In genomic region chr16:17583064-17583463, GRCm38 (mm10) we compare ENCODE assay signal across 9 mouse cellular contexts. TPM values are rescaled to one million over a fixed set of nuclear protein-coding genes. Genes with fewer than 3 reads are reported as not detected.
DNase-seq lines count a peak whose midpoint lies in the region; ATAC-seq and TF ChIP-seq lines count a peak whose summit lies in the region.
"Had no signal": no experiment of that assay in that cellular context is flagged by ENCODE, and none has a peak within 500 bp of the region (broad histone marks: within the 10 kb centered on the region; RNA-seq: fewer than 3 reads in every experiment).

TSS of gene Slc7a4 (minus strand) at chr16:17583214.

- H3K4me3 ChIP-seq in kidney, adult 2 months (ENCODE audit: insufficient read depth, low read depth, low read length), result no peak within 1 kb of the TSS
- no peak within 1 kb of the TSS for H3K4me3 ChIP-seq in forebrain, embryonic 11.5 days (ENCODE audit: low read depth, low read length)
- H3K4me3 ChIP-seq in midbrain, postnatal 0 days (ENCODE audit: low read depth, low read length), result no peak within 1 kb of the TSS
- H3K4me3 ChIP-seq: megakaryocyte, embryonic 14.5 days had no signal

- no peaks in the 10 kb centered on the region for H3K36me3 ChIP-seq in kidney, adult 2 months (ENCODE audit: control insufficient read depth, insufficient read depth, low read length)
- H3K36me3 ChIP-seq in forebrain, embryonic 11.5 days (ENCODE audit: control insufficient read depth, insufficient read depth, low read length), result no peaks in the 10 kb centered on the region
- no peaks in the 10 kb centered on the region for H3K36me3 ChIP-seq in midbrain, postnatal 0 days (ENCODE audit: insufficient read depth, low read length)

- no peaks in the 10 kb centered on the region for H3K9me3 ChIP-seq in forebrain, embryonic 11.5 days (ENCODE audit: control insufficient read depth, low read length)
- H3K9me3 ChIP-seq in midbrain, postnatal 0 days (ENCODE audit: low read length), result no peaks in the 10 kb centered on the region

- no peak within 1 kb of the TSS for H3K4me2 ChIP-seq in forebrain, embryonic 11.5 days (ENCODE audit: low read depth, low read length, severe bottlenecking)
- H3K4me2 ChIP-seq in midbrain, postnatal 0 days (ENCODE audit: low read depth, low read length, poor library complexity, severe bottlenecking), result no peak within 1 kb of the TSS

- H3K27me3 ChIP-seq in kidney, adult 2 months (replicated peaks; ENCODE audit: control insufficient read depth, insufficient read depth, low read length), result no peaks in the 10 kb centered on the region
- no peaks in the 10 kb centered on the region for H3K27me3 ChIP-seq in forebrain, embryonic 11.5 days (ENCODE audit: control insufficient read depth, insufficient read depth, low read length)
- H3K27me3 ChIP-seq in midbrain, postnatal 0 days (ENCODE audit: insufficient read depth, low read length), result no peaks in the 10 kb centered on the region

- no peak for DNase-seq in kidney, adult 2 months
- DNase-seq in kidney, adult 11 months, result no peak
- DNase-seq in MEL-GATA-1-ER (ENCODE audit: extremely low read depth, low read depth), result peak; percentile 46
- DNase-seq in forebrain, embryonic 11.5 days (ENCODE audit: low spot score), result peak; percentile 75
- no peak for DNase-seq in layer of hippocampus, postnatal 36 days
- DNase-seq in midbrain, postnatal 0 days (ENCODE audit: low spot score), result no peak
- DNase-seq in heart, adult 9 months (ENCODE audit: low spot score in 2 of 2), result no peak

- ATAC-seq in forebrain, embryonic 11.5 days (replicated peaks; ENCODE audit: low FRiP score), result no peak
- no peak for ATAC-seq in midbrain, postnatal 0 days (ENCODE audit: low FRiP score)
- no peak for ATAC-seq in activated CD4-positive, CD25-positive, alpha-beta regulatory T cell, adult 4 months

- peak; percentile 71 for TF ChIP-seq CTCF in kidney, adult 2 months (conservative IDR thresholded peaks at IDR 0.05; ENCODE audit: insufficient read depth, insufficient read length, low read depth, low read length)
- TF ChIP-seq CTCF in midbrain, postnatal 0 days (IDR thresholded peaks at IDR 0.05), result peak; percentile 60

- 31% methylated on average over 8 of the region's 8 CpGs for WGBS in kidney, adult 2 months
- WGBS in forebrain, embryonic 11.5 days, result 13% methylated on average over 8 of the region's 8 CpGs
- 13% methylated on average over 8 of the region's 8 CpGs for WGBS in midbrain, postnatal 0 days

- no peak for TF ChIP-seq POLR2A in kidney, adult 2 months (IDR thresholded peaks at IDR 0.05; ENCODE audit: low read depth, low read length)

- no peaks in the 10 kb centered on the region for H3K4me1 ChIP-seq in kidney, adult 2 months (ENCODE audit: control insufficient read depth, insufficient read depth, low read length)
- no peaks in the 10 kb centered on the region for H3K4me1 ChIP-seq in forebrain, embryonic 11.5 days (replicated peaks; ENCODE audit: control insufficient read depth, insufficient read depth, low read length)
- H3K4me1 ChIP-seq in midbrain, postnatal 0 days (ENCODE audit: insufficient read depth, low read length), result no peaks in the 10 kb centered on the region

- H3K27ac ChIP-seq in kidney, adult 2 months (ENCODE audit: insufficient read depth, low read depth, low read length), result no peak within 1 kb of the TSS
- H3K27ac ChIP-seq in forebrain, embryonic 11.5 days (ENCODE audit: low read depth, low read length), result no peak within 1 kb of the TSS
- no peak within 1 kb of the TSS for H3K27ac ChIP-seq in midbrain, postnatal 0 days (ENCODE audit: low read depth, low read length)

- H3K9ac ChIP-seq in forebrain, embryonic 11.5 days (ENCODE audit: low read length), result no peak within 1 kb of the TSS
- H3K9ac ChIP-seq in midbrain, postnatal 0 days (replicated peaks; ENCODE audit: low read length, poor library complexity, severe bottlenecking), result no peak within 1 kb of the TSS

RNA-seq across cellular contexts. Expression of gene Slc7a4, which starts in this region (rescaled TPM):
- polyA plus RNA-seq in kidney, adult 2 months (2012; rRNA removed), result 8.1 and 9.1 TPM in 2 replicates
- polyA plus RNA-seq in forebrain, embryonic 11.5 days (2014; fragmentation: Nextera tagmentation; extraction: Ambion mirVana), result 3.1 and 4.0 TPM in 2 replicates
- total RNA-seq in layer of hippocampus, postnatal 36 days (2021), result 100 to 1,000 TPM in 1 of 2 experiments, 10 to 100 TPM in 1; 93.8 to 104 TPM
- total RNA-seq in midbrain, postnatal 0 days (2014; rRNA removed), result 69.7 and 76.6 TPM in 2 replicates
- polyA plus RNA-seq in midbrain, postnatal 0 days (2015; fragmentation: Nextera tagmentation; extraction: Ambion mirVana), result 45.7 and 46.5 TPM in 2 replicates
- under 1 TPM; 0.42 to 0.69 TPM for polyA plus RNA-seq in activated CD4-positive, CD25-positive, alpha-beta regulatory T cell, adult 4 months (2017; shearing (Covaris generic))

Comparison
In these comparisons a context has a peak if more than half of its experiments do, and no peak if none do; other contexts are left out.
1. DNase-seq: peak in MEL-GATA-1-ER (single experiment) and forebrain, embryonic 11.5 days (single experiment); none in kidney, adult 2 months (single experiment), kidney, adult 11 months (single experiment), layer of hippocampus, postnatal 36 days (0 of 2), midbrain, postnatal 0 days (single experiment) and heart, adult 9 months (0 of 2).